Mouse (Mus musculus) layer of hippocampus, adult 8-10 months (tissue): ENCODE measurements at regions not wholly inside any gene's neighbourhood (a gene's known extent, or its start where the extent isn't known, plus 50 kb on each side); places are given as distances from the start of the nearest gene placed in this dataset.

Experiments
- DNase-seq, 2 experiments: peaks; one replicate each; pipeline ENCODE4 v3.0.0; 2022; ENCODE audit warnings: low spot score in 2 of 2

DNA sequence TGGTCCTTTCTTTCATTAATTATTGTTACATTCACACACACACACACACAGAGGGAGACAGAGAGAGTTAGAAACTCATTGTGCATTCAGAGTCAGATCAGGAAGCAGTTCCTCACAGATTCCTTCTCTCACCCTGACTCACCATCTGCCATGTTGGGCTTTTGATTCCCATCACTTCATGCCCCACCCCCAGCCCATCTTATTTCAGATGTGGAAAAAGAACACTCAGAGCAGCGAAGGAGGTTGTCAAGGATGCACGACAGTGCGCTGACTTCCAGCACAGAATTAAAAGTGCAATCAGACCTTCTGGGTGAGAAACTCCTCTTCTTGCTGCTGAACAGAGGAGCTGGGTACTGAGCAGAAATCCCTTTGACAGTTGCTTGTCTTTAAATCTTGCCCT is 438.8 kb upstream of the Kdm8 start:
- DNase-seq: no peak

- DNase-seq: no peak
These were observed 425.2 kb upstream of the Kdm8 start for GRCm38 (mm10) chr7:125019259-125019658.

GRCm38 (mm10) chr7:125024944-125025343 is 419.5 kb upstream of the Kdm8 start:
- DNase-seq: no peak

DNA sequence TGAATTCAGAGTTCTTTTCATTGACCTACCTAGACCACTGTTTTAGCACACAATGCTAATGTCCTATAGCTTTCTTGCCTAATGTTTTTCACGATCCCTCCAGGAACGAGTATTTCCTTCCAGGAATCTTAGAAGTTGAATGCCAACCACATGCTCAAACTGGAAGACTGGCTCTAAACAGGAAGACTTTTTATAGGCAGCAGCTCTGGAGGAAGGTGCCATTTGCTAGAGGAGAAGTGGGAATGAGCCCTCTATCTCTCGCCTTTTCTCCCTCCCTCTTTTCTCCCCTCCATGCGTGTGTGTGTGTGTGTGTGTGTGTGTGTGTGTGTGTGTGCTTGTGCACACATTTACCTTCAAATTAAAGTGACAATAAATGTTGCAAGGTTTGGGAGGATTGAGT is 410.7 kb upstream of the Kdm8 start:
- no peak for DNase-seq

GRCm38 (mm10) chr7:125034196-125034595 is 410.3 kb upstream of the Kdm8 start:
- no peak for DNase-seq

DNA sequence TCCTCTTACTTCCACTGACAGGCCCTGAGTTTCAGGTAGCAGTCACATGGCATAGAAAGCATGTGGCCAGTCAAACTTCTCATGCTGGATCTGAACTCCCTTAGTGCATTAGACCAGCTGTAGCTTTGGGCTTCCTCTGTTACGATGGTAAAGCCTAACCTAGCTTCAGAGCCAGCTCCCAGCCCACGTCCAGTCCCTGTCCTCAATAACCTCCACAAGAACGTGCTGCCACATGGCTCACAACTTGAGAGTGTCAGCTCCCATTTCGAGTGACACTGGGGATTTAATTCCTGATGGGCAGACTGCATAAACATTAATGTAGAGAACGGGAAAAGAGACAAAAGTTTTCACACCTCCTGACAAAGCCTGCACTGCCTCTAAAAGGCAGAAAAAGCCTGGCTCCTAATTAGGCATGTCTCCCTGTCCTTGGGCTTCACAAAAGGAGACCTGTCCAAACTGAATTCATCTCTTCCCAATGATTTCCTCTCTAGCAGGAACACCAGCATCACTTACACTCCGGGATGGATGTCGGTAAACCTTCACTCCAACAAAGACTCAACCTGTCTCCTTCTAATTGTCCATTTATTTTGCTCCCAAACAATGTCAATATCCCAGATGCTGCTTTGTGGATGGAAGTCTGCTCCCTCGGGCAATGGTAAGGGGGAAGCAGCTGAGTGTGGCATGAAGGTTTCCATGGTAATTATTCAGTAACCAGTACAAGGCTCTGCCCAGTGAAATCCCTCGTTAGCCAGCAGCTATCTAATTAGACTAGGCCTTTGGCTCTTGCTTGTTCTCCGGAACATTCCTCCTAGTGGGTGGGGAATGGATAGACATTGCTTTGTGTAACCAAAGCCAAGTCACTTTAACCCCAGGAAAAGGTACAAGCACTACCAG is 408.1 kb upstream of the Kdm8 start:
- DNase-seq: no peak

GRCm38 (mm10) chr7:125038840-125039239 is 405.6 kb upstream of the Kdm8 start:
- no peak for DNase-seq

GRCm38 (mm10) chr7:125055951-125056625 is 388.4 kb upstream of the Kdm8 start:
- DNase-seq: peak; percentile 21 to 26

GRCm38 (mm10) chr7:125102464-125102863 is 342.0 kb upstream of the Kdm8 start:
- DNase-seq: peak; percentile 55 to 63

DNA sequence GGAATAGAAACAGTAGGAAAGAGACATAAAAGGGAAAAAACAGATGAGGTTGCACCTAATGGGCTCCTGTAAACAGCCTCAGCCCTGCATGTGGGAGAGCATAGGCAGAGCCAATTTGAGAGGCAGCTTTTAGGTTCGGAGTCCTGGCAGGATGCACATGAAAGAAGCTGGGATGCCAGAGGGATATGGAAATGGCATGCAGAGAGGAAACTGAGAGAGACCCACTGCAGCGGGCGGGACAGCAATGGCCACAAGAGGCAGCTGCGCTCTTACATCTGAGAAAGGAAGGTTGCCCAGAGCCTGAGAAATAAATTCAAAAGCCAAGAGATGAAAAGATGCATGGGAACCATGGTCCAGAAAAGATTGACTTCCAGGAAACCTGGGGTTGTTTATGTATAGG is 340.5 kb upstream of the Kdm8 start:
- DNase-seq: no peak

- no peak for DNase-seq
These were observed 331.6 kb upstream of the Kdm8 start for GRCm38 (mm10) chr7:125112820-125113273.

GRCm38 (mm10) chr7:125115322-125115996 is 329.0 kb upstream of the Kdm8 start:
- no peak for DNase-seq

GRCm38 (mm10) chr7:125117173-125117572 is 327.3 kb upstream of the Kdm8 start:
- DNase-seq: no peak

DNA sequence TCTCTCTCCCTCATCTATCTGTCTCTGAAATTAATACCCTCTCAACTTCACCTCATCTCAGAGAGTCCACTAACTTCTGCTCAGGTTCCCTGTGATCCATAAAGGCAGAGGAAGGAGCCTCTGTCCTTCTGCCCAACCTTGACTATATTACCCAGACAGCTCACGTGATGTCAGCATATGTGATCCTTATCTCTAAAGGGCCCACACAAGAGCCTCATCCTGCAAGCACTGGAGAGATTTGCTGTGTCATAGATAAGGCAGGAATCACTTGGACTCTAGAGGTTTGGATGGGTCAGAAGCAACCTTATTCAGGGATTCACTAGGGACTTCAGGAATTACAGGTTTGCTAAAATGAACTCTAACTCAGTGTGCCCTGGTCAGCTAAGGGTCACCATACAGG is 315.3 kb upstream of the Kdm8 start:
- DNase-seq: no peak

DNA sequence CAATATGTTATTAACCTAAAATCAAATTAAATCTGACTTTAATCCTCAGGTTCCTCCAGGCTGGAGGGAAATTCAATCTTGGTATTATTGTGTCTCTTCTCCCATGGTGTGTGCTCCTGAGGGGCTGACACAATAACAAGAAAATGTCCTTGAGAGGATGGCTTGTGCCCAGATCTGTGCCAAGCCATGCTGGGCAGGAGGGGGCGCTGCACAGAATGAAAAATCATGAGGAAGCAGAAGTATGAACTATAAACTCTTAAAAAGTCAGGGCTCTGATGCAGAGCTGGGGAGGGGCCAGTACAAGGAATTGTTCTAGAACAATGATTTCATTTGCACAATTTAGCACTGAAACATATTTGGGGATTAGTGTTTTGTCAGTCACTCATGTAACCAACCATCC is 312.5 kb upstream of the Kdm8 start:
- DNase-seq: no peak

GRCm38 (mm10) chr7:125138607-125139006 is 305.9 kb upstream of the Kdm8 start:
- DNase-seq: no peak

GRCm38 (mm10) chr7:125139196-125139595 is 305.3 kb upstream of the Kdm8 start:
- DNase-seq: no peak

DNA sequence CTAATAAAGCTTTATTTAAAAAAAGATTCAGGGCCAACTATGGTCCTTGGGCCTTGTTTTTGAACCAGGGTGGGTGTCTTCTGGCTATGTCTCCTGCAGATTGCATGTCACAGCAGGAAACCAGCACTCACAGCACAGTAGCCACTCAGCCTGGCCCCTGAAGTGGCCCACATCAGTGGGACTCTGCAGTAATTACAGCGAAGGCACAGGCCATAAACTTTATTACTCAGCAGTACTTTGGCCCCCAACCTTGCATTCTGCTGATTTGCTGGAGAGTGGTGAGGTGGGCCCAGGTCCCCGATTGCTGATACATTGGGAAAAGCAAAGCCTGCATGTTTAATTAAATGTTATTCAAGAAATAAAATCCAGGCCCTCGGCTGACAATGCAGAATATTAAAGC is 303.6 kb upstream of the Kdm8 start:
- no peak for DNase-seq

DNA sequence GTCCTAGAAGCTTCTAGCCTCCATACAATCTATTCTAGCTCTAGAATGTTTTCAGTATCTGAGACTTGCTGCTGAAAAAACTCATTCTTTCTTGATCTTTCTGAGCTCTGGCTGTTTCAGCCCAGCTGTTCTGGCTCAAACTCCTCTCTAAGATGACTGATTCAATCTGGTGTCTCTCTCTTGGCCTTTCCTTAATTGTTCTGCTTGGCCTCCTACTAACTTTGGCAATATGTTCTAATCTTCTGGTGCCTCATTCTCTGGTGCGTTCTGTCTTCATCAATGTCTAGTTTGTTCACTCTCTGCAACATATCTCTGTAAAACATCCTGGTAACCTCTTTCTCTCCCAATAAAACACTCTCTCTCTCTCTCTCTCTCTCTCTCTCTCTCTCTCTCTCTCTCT is 302.6 kb upstream of the Kdm8 start:
- no peak for DNase-seq

GRCm38 (mm10) chr7:125146025-125146424 is 298.5 kb upstream of the Kdm8 start:
- no peak for DNase-seq

DNA sequence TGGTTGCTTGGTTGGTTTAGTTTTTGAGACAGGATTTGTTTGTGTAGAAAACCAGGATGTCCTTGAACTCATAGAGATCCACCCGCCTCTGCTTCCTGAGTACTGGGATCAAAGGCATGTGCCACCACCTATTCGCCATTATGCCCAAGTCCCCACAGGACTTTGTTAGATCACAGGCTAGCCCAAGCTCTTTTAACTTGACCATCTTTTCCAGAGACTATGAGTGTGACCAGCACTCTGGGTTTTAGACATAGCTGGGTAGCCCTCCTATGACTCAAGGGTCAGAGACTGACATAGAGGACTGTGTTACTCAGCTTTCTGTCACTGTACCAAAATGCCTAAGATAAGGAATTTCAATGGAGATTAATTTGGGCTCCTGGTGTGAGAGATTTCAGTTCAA is 295.3 kb upstream of the Kdm8 start:
- no peak for DNase-seq

- DNase-seq: no peak
These were observed 294.7 kb upstream of the Kdm8 start for GRCm38 (mm10) chr7:125149740-125150139.
